Mouse (Mus musculus) stomach, embryonic 15.5 days (tissue): Measurements from ENCODE around the gene Fam214b. TPM values are rescaled to one million over a fixed set of nuclear protein-coding genes. Genes with fewer than 3 reads are reported as not detected.
A peak's percentile ranks its signal among the peaks of the same experiment; 100 is the strongest.
"Not testable (repeated sequence)": the region's sequence is repeated elsewhere in the genome, so short reads cannot be mapped to it uniquely, and the experiment has no call there.

ENCODE experiments used
- ATAC-seq: fragments of 200-750 bp; cut with Nextera tagmentation; 2 replicates; pipeline ENCODE4 v1.8.0; 2017; ENCODE audit warnings: low read depth, moderate number of reproducible peaks, moderate TSS enrichment; ENCODE audit not compliant: insufficient read depth, low FRiP score
- H3K27ac ChIP-seq: fragments of 300-500 bp; sonication (generic); 2 replicates; pipeline ENCODE4 v1.5.1; 2015; ENCODE audit warnings: mild to moderate bottlenecking, inconsistent platforms
- H3K27me3 ChIP-seq: fragments of 300-500 bp; sonication (generic); replicated peaks from 2 replicates; pipeline ENCODE4 v1.6.1; 2015; ENCODE audit warnings: inconsistent platforms
- H3K36me3 ChIP-seq: fragments of 300-500 bp; sonication (generic); 2 replicates; pipeline ENCODE4 v1.6.1; 2015; ENCODE audit warnings: inconsistent platforms
- H3K4me1 ChIP-seq: fragments of 300-500 bp; sonication (generic); 2 replicates; pipeline ENCODE4 v1.6.1; 2015; ENCODE audit warnings: inconsistent platforms
- H3K4me2 ChIP-seq: fragments of 300-500 bp; sonication (generic); 2 replicates; pipeline ENCODE4 v1.6.1; 2015; ENCODE audit warnings: mild to moderate bottlenecking, inconsistent platforms
- H3K4me3 ChIP-seq: fragments of 300-500 bp; sonication (generic); replicated peaks from 2 replicates; pipeline ENCODE4 v1.5.1; 2015; ENCODE audit warnings: inconsistent platforms
- H3K9ac ChIP-seq: fragments of 300-500 bp; sonication (generic); 2 replicates; pipeline ENCODE4 v1.6.1; 2015; ENCODE audit warnings: inconsistent platforms
- H3K9me3 ChIP-seq: fragments of 300-500 bp; sonication (generic); 2 replicates; pipeline ENCODE4 v1.6.1; 2016; ENCODE audit warnings: inconsistent platforms
- WGBS: fragments of 180-500 bp; shearing (Covaris S2); methylation state at CpG from one replicate; pipeline ENCODE4 v1.1.7; 2015; 5-methylcytosine and 5-hydroxymethylcytosine counted together
- polyA plus RNA-seq: library from polyadenylated mRNA; unstranded; fragments of >200 nt; fragmentation: Nextera tagmentation; extraction: Ambion mirVana; gene quantifications from 2 replicates; pipeline ENCODE4 v1.2.1, GENCODE M21; 2015

The Fam214b gene
- polyA plus RNA-seq, 1 experiment from 2014 or later = 13.2 TPM

DNA sequence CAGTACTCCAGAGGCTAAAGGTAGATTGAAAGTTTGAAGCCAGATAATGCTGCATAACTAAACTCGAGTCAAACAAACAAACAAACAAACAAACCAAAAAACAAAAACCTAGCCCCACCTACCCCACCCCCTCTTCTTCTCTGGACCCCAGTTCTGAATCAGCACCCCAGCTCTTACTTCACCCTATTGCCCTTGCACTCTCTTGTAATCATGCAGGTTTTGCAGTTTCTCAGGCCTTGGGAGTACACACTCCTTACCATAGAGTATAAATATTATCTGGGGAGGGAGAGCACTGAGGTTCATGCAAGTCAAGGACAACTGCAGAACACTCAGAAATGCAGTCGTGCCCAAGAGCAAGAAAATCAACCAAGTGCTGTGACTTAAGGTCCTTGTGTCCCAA is 44.7 kb downstream of the Fam214b start:
- Histone ChIP-seq H3K4me2 (no peak overlapping the region), H3K27me3 (no peaks in the 10 kb centered on the region), H3K9ac (no peak overlapping the region), H3K4me3 (no peak overlapping the region), H3K9me3 (no peaks in the 10 kb centered on the region), H3K27ac (no peak overlapping the region), H3K36me3 (no peaks in the 10 kb centered on the region), H3K4me1 (peaks cover 9% of the 10 kb centered on the region)
- WGBS = 87% methylated on average over 2 of the region's 2 CpGs
- no peak for ATAC-seq

DNA sequence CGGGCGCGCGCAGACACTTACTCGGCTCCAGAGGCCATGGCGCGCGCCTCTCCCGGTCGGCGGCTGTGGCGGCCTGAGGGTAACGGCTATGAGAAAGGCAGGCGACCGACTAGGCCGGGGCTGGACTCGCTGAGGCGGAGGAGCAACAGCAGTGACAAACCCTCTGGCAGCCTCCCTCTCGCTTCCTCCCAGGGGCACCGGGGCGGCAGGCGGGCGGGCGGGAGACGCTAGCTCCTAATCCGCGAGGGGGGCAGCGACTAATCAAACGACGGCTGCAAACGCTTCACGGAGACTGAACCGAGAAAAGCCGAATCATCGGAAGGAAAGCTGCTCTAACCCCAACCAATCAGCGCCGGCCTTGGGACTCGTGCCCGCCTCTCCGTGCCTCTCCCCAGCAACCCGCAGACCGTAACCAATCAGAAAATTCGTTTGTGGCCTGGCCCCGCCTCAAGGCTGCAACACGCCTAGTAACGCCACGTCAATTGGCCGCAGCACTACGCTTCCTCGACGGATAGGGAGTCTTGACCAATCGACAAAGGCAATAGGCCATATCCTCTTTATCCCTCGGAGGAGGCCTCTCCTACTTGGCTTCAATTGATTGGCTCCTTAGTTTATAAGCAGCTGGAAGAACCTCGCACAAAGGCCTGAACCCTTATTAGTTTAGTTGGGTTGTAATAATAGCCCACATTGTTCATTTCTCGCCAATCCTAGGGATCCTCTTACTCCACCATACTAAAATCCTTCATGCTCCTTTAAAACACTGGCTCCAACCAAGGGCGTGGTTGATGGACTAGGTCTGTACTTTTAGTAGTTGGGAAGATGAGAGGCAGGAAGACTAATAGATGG is 45.7 kb downstream of the Fam214b start, which contains the start of gene Vcp:
TSS of gene Vcp (minus strand) at position 367 of the 846 bp plus-strand sequence.
- not testable (repeated sequence) for H3K4me1 ChIP-seq, H3K9me3 ChIP-seq, H3K27me3 ChIP-seq, H3K36me3 ChIP-seq
- WGBS = under 1% methylated on average over 51 of the region's 56 CpGs
- H3K4me2 ChIP-seq = peak within 1 kb of the TSS; percentile 60
- peak within 1 kb of the TSS; percentile 97 for H3K9ac ChIP-seq
- peak within 1 kb of the TSS; percentile 99 for H3K27ac ChIP-seq
- H3K4me3 ChIP-seq = peak within 1 kb of the TSS; percentile 67
- peak; percentile 98 for ATAC-seq

GRCm38 (mm10) chr4:42999451-43000140 is 46.4 kb downstream of the Fam214b start:
- Histone ChIP-seq H3K4me3 (peak overlapping the region; percentile 67), H3K36me3 (peaks cover 6% of the 10 kb centered on the region; the same call in 1 of the 2 replicates), H3K27ac (peak overlapping the region; percentile 99), H3K27me3 (no peaks in the 10 kb centered on the region), H3K9ac (peak overlapping the region; percentile 97), H3K4me1 (peaks cover 9% of the 10 kb centered on the region), H3K9me3 (no peaks in the 10 kb centered on the region), H3K4me2 (peak overlapping the region; percentile 60)
- ATAC-seq = peak; percentile 70
- under 1% methylated on average over 51 of the region's 51 CpGs for WGBS

DNA sequence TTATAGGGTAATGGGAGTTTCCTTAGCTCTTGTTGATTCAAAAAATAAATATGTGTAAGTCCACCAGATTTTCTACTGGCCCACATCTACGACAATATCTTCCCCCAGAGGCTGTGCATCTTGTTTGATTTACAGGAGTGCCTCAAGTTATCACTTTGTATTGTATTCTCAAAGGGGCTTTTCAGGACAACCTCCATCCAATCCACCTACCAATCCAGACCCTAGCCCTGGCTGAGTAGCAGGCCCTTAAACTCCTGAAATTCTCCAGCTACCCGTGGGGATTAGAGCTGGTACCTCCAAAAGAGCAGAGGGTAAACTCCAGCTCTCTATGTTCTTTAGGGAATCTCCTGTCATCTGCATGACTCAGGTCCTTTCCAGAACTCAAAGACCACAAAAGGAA is 48.0 kb downstream of the Fam214b start:
- no peak for ATAC-seq

GRCm38 (mm10) chr4:42988296-42988695 is 57.7 kb downstream of the Fam214b start:
- no peak for ATAC-seq
- WGBS = 65% methylated on average over 1 of the region's 1 CpGs
- H3K36me3 ChIP-seq = peaks cover 71% of the 10 kb centered on the region

More for the DNA sequence above, 48.0 kb downstream of the Fam214b start:
- Histone ChIP-seq H3K4me3 (peak overlapping the region; percentile 67), H3K4me2 (peak overlapping the region; percentile 60), H3K9me3 (no peaks in the 10 kb centered on the region), H3K36me3 (peaks cover 16% of the 10 kb centered on the region), H3K27ac (no peak overlapping the region), H3K9ac (no peak overlapping the region), H3K4me1 (peaks cover 9% of the 10 kb centered on the region), H3K27me3 (no peaks in the 10 kb centered on the region)
- 46% methylated on average over 2 of the region's 2 CpGs for WGBS

More at GRCm38 (mm10) chr4:42988296-42988695, 57.7 kb downstream of the Fam214b start:
- H3K4me1 ChIP-seq = no peaks in the 10 kb centered on the region
- no peaks in the 10 kb centered on the region for H3K9me3 ChIP-seq
- H3K4me3 ChIP-seq = no peak overlapping the region
- H3K9ac ChIP-seq = no peak overlapping the region
- no peak overlapping the region for H3K27ac ChIP-seq
- no peak overlapping the region for H3K4me2 ChIP-seq
- H3K27me3 ChIP-seq = no peaks in the 10 kb centered on the region

Other genes with a start within 250 kb of the Fam214b start
- gene Fam205a1, start 192.3 kb downstream of the Fam214b start, polyA plus RNA-seq = not detected in 2 replicates
- gene Gm12394, start 189.4 kb downstream of the Fam214b start, polyA plus RNA-seq = 0.12 TPM in 1 of 2 replicates, not detected in the other
- gene Fam205c, start 172.0 kb downstream of the Fam214b start, polyA plus RNA-seq = 0.24 and 0.42 TPM in 2 replicates
- gene Phf24, start 129.6 kb downstream of the Fam214b start, polyA plus RNA-seq = 1.1 and 2.1 TPM in 2 replicates
- gene Dnajb5, start 96.4 kb downstream of the Fam214b start, polyA plus RNA-seq = 7.6 and 9.2 TPM in 2 replicates
- 0.43 and 1.7 TPM in 2 replicates for gene 1700022I11Rik, start 76.6 kb downstream of the Fam214b start, polyA plus RNA-seq
- gene Vcp, start 45.7 kb downstream of the Fam214b start, polyA plus RNA-seq = 430 and 514 TPM in 2 replicates
- 13.0 and 17.2 TPM in 2 replicates for gene Fancg, start 35.7 kb downstream of the Fam214b start, polyA plus RNA-seq
- 21.7 and 22.6 TPM in 2 replicates for gene Pigo, start 20.4 kb downstream of the Fam214b start, polyA plus RNA-seq
- gene Stoml2, start 14.5 kb downstream of the Fam214b start, polyA plus RNA-seq = 303 TPM in 2 replicates
- 7.8 and 9.1 TPM in 2 replicates for gene Unc13b, start 12.7 kb upstream of the Fam214b start, polyA plus RNA-seq
- 0.23 and 0.27 TPM in 2 replicates for gene Atp8b5, start 220.9 kb upstream of the Fam214b start, polyA plus RNA-seq